Mouse (Mus musculus) heart, embryonic 13.5 days (tissue): ENCODE measurements at regions not wholly inside any gene's neighbourhood (a gene's known extent, or its start where the extent isn't known, plus 50 kb on each side); places are given as distances from the start of the nearest gene placed in this dataset.

ENCODE experiments used
- ATAC-seq: fragments of 200-750 bp; cut with Nextera tagmentation; 2 replicates; pipeline ENCODE4 v1.8.0; 2017; ENCODE audit warnings: moderate TSS enrichment; ENCODE audit not compliant: insufficient number of reproducible peaks, low FRiP score, low TSS enrichment; ENCODE audit errors: extremely low read depth
- H3K27ac ChIP-seq: fragments of 300-500 bp; sonication (generic); replicated peaks from 2 replicates; pipeline ENCODE4 v1.5.1; 2015; ENCODE audit warnings: moderate library complexity, mild to moderate bottlenecking, inconsistent platforms
- H3K27me3 ChIP-seq: fragments of 300-500 bp; sonication (generic); replicated peaks from 2 replicates; pipeline ENCODE4 v1.6.1; 2015; ENCODE audit warnings: mild to moderate bottlenecking, inconsistent platforms
- H3K36me3 ChIP-seq: fragments of 300-500 bp; sonication (generic); 2 replicates; pipeline ENCODE4 v1.6.1; 2015; ENCODE audit warnings: mild to moderate bottlenecking, inconsistent platforms
- H3K4me1 ChIP-seq: fragments of 300-500 bp; sonication (generic); 2 replicates; pipeline ENCODE4 v1.6.1; 2015; ENCODE audit warnings: inconsistent platforms
- H3K4me2 ChIP-seq: fragments of 300-500 bp; sonication (generic); 2 replicates; pipeline ENCODE4 v1.6.1; 2015; ENCODE audit warnings: inconsistent platforms, mild to moderate bottlenecking, moderate library complexity
- H3K4me3 ChIP-seq: fragments of 300-500 bp; sonication (generic); 2 replicates; pipeline ENCODE4 v1.5.1; 2015; ENCODE audit warnings: moderate library complexity, mild to moderate bottlenecking, inconsistent platforms
- H3K9ac ChIP-seq: fragments of 300-500 bp; sonication (generic); 2 replicates; pipeline ENCODE4 v1.6.1; 2015; ENCODE audit warnings: inconsistent platforms, mild to moderate bottlenecking, moderate library complexity
- H3K9me3 ChIP-seq: fragments of 300-500 bp; sonication (generic); 2 replicates; pipeline ENCODE4 v1.6.1; 2016; ENCODE audit warnings: inconsistent platforms
- WGBS: fragments of 180-500 bp; shearing (Covaris S2); methylation state at CpG from one replicate; pipeline ENCODE4 v1.1.7; 2015; ENCODE audit warnings: mixed read lengths; 5-methylcytosine and 5-hydroxymethylcytosine counted together

DNA sequence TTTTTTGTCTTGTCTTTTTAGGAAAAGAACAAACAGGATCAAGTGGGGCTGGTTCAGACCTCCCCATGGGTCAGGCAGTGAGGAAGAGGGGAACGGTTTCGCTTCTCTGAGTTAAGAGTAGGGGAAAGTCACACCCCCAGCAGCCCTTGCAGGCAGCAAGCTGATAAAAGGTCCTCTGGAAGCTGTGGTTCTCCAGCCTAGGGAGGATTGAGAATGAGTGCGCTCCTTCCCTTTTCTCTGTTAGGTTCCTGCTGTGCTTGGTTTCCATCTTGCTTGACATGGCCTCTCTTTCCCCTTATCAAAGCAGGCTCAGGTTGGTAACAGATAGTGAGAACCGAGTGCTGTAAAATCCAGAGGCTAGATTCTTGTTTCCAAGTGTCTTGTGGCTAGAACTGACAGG lies 157.8 kb upstream of the Prdm1 start:
- Histone ChIP-seq H3K4me2 (no peak overlapping the region), H3K27me3 (no peaks in the 10 kb centered on the region), H3K27ac (no peak overlapping the region), H3K9me3 (no peaks in the 10 kb centered on the region), H3K4me1 (no peaks in the 10 kb centered on the region), H3K36me3 (no peaks in the 10 kb centered on the region), H3K4me3 (no peak overlapping the region), H3K9ac (no peak overlapping the region)
- 30% methylated on average over 4 of the region's 4 CpGs for WGBS
- ATAC-seq = no peak

DNA sequence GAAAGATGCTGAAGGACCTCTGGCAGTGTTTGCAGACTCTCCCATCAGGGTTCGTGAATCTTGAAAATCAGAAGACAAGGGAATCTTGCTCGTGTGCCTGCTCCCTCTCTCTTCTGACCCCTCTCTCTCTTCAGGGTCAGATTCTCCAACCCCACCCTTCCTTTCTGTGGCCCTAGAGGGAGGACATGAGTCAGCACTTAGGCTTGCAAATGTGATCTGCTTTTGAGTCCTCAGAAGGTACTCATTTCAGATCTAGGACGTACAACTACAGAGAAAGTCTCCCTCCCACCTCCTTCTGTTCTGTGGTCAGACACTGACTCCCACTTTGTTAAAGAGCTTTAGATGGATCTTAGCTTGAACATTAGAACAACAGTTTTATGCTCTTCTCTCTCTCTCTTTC lies 156.9 kb upstream of the Prdm1 start:
- Histone ChIP-seq H3K36me3 (no peaks in the 10 kb centered on the region), H3K4me1 (no peaks in the 10 kb centered on the region), H3K4me2 (no peak overlapping the region), H3K4me3 (no peak overlapping the region), H3K27me3 (no peaks in the 10 kb centered on the region), H3K9me3 (no peaks in the 10 kb centered on the region), H3K9ac (no peak overlapping the region), H3K27ac (no peak overlapping the region)
- 42% methylated on average over 3 of the region's 3 CpGs for WGBS
- no peak for ATAC-seq

DNA sequence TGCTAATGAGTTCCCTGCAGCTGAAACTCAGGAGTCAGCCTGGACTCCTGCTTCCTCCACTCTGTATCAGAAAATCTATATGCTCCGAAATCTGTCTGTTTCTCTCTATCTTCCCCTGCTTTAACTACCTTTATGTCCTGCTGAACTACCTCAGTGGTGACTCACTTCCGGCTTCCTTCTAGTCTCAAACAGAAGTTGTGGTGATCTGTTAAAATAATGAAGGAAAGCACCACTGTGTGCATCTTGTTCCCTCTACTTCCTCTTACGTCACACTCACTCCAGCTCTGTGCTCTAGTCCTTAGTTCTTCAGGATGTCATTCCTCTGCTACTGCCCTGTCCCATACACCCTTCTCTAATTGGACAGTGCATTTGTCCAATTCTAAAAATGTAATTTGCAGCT lies 148.2 kb upstream of the Prdm1 start:
- ATAC-seq = no peak
- no peak overlapping the region for H3K9ac ChIP-seq
- no peaks in the 10 kb centered on the region for H3K4me1 ChIP-seq
- no peak overlapping the region for H3K4me2 ChIP-seq
- H3K27me3 ChIP-seq = no peaks in the 10 kb centered on the region
- no peak overlapping the region for H3K4me3 ChIP-seq
- H3K9me3 ChIP-seq = no peaks in the 10 kb centered on the region
- WGBS = 73% methylated on average over 3 of the region's 3 CpGs
- no peaks in the 10 kb centered on the region for H3K36me3 ChIP-seq
- H3K27ac ChIP-seq = no peak overlapping the region

DNA sequence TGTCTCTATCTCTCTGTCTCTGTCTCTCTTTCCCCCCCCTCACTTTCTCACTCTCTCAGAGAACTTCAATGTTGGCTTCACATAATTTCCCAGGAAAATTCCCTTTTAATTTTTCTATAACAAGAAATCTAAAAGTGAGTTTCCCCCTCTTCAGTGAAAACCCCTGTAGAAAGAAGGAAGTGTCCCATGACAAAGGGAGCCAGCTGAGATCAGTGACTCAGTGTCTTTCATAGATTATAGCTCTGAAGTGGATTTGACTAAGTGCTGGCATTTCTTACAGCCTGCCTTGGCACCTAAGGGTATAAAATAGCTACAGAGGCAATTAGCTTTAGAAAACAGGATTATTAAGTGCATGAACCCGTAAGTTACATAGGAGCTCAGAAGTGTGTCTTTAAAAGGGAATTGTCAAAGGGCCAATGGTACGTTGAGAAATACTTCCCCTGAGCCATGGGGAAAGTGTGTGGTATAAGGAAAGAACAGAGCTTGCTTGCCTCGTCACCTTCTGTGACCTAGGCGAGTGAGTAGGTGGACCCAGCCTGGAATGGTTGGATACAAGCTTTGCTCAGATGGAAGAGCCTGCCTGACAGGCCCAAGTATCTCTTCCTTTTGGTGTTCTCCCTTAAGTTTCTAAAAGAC lies 137.3 kb upstream of the Prdm1 start:
- H3K36me3 ChIP-seq = no peaks in the 10 kb centered on the region
- H3K4me1 ChIP-seq = no peaks in the 10 kb centered on the region
- no peak overlapping the region for H3K4me3 ChIP-seq
- no peak overlapping the region for H3K4me2 ChIP-seq
- no peaks in the 10 kb centered on the region for H3K9me3 ChIP-seq
- WGBS = 70% methylated on average over 4 of the region's 4 CpGs
- no peak overlapping the region for H3K9ac ChIP-seq
- H3K27ac ChIP-seq = no peak overlapping the region
- H3K27me3 ChIP-seq = no peaks in the 10 kb centered on the region
- no peak for ATAC-seq

DNA sequence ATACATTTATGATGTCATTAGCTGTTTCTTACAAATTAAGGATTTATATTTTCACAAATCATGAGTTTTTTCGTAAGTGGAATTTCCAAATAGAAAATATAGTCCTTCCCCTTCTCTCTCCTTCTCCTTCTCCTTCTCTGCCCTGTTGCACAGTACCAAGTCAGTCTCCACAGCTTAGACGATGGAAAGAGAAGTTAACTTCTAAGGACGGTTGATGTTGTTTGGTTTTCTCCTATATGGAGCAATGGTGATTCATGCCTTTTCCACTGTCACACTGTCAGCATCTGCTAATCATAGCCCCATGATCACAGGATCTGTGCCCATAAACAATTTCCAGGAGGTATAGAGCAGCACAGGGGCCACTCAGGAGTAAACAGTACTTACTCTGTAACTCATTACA lies 131.2 kb upstream of the Prdm1 start:
- 79% methylated on average over 3 of the region's 3 CpGs for WGBS
- Histone ChIP-seq H3K4me3 (no peak overlapping the region), H3K9ac (no peak overlapping the region), H3K4me1 (no peaks in the 10 kb centered on the region), H3K36me3 (no peaks in the 10 kb centered on the region), H3K27ac (no peak overlapping the region), H3K27me3 (no peaks in the 10 kb centered on the region), H3K9me3 (no peaks in the 10 kb centered on the region), H3K4me2 (no peak overlapping the region)
- ATAC-seq = no peak

DNA sequence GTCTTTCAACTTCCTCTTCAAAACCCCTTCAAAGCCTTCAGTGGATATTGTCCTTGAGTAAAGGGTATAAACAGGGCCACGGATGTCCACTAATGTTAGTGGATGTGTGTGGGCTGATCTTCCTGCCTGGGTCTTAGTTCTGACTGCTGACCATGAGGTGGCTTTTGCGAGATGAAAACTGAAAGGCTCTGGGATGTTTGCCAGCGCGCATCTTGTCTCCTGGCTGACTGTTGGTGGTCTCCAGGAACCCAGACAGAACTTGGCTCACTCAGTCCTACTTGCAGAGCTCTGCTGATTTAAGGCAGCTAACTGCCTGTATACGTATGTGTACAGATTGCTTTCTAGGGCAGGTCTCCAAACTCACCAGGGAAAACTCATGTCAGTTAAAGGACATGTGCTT lies 125.5 kb upstream of the Prdm1 start:
- H3K4me2 ChIP-seq = no peak overlapping the region
- no peak overlapping the region for H3K4me3 ChIP-seq
- no peak overlapping the region for H3K9ac ChIP-seq
- no peaks in the 10 kb centered on the region for H3K36me3 ChIP-seq
- 72% methylated on average over 5 of the region's 5 CpGs for WGBS
- H3K27me3 ChIP-seq = no peaks in the 10 kb centered on the region
- H3K4me1 ChIP-seq = no peaks in the 10 kb centered on the region
- no peaks in the 10 kb centered on the region for H3K9me3 ChIP-seq
- ATAC-seq = no peak
- no peak overlapping the region for H3K27ac ChIP-seq

DNA sequence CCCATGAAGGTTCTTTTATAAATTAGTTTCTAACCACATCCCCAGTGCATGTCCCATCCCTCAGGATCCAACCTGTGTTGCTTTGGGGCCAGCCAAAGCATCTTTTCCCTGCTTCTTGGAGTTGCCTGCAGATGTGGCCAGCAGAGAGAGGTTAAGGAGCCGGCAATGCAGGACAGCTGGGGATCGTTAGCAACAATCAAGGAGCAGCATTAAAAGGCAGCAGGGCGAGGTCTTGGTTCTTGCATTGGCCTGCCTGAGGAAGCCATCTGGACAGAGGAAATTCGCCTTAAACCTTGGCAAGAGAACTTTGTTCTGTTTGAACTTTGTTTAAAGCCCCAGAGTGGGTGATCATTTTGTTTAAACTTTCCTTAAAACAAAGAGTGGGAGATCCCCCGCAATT lies 118.7 kb upstream of the Prdm1 start:
- Histone ChIP-seq H3K36me3 (no peaks in the 10 kb centered on the region), H3K4me3 (no peak overlapping the region), H3K9me3 (no peaks in the 10 kb centered on the region), H3K27ac (no peak overlapping the region), H3K9ac (no peak overlapping the region), H3K4me2 (no peak overlapping the region), H3K27me3 (no peaks in the 10 kb centered on the region), H3K4me1 (no peaks in the 10 kb centered on the region)
- no peak for ATAC-seq
- 41% methylated on average over 5 of the region's 5 CpGs for WGBS

DNA sequence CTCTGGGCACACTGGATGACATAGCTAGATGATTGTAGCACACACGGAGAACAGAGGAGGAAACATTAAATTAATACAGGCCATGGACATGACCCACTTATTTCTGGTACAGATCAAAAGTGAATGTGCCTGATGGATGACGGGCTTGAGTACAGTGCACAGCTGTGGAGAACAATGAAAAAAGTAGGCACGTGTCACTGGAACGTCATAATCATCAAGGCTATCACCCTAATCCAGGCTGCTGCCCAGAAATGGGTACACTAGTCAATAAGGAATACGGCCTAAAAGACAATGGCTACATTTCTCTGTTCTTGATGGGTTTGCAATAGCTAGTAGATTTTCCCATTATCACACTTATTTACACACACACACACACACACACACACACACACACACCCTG lies 118.3 kb upstream of the Prdm1 start:
- Histone ChIP-seq H3K4me2 (no peak overlapping the region), H3K27me3 (no peaks in the 10 kb centered on the region), H3K27ac (no peak overlapping the region), H3K9ac (no peak overlapping the region), H3K4me3 (no peak overlapping the region), H3K4me1 (no peaks in the 10 kb centered on the region), H3K9me3 (no peaks in the 10 kb centered on the region), H3K36me3 (no peaks in the 10 kb centered on the region)
- no peak for ATAC-seq
- 76% methylated on average over 5 of the region's 5 CpGs for WGBS

DNA sequence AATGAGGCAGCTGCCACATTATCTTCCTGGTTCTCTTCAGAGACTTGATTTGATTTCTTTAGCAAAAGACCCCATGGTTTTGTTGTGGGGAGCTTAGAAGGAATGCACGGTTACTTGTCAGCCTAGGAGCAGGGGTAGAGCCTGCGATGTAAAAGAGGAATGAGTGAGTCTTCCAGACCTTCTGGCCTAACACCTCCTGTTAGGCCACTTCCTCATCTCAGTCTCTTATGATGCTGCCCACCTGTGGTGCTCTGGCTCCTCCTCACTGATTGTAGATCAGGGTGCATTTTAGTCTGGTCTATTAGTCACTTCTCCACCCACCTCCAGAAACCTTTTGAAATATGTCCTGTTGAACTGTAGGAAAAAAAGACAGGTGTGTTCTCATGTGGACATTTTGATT lies 113.3 kb upstream of the Prdm1 start:
- no peak overlapping the region for H3K27ac ChIP-seq
- no peak for ATAC-seq
- no peaks in the 10 kb centered on the region for H3K4me1 ChIP-seq
- no peaks in the 10 kb centered on the region for H3K9me3 ChIP-seq
- no peak overlapping the region for H3K4me3 ChIP-seq
- no peaks in the 10 kb centered on the region for H3K27me3 ChIP-seq
- no peak overlapping the region for H3K9ac ChIP-seq
- 85% methylated on average over 2 of the region's 2 CpGs for WGBS
- H3K4me2 ChIP-seq = no peak overlapping the region
- H3K36me3 ChIP-seq = no peaks in the 10 kb centered on the region

DNA sequence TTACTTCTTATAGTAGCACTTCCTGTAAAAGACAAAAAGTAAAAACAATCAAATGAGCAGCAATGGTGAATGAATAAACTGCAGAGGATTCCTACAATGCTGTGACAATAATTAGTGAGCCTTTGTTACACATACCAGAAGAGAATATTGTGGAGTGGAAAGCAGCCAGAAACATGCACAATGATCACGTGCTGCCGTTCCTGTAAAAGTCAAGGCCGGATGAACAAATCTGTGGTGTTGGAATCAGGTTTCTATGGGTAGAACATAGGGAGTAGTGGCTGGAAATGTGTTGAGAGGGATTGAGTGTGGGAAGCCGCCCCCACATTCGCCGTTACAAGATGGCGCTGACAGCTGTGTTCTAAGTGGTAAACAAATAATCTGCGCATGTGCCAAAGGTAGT lies 112.3 kb upstream of the Prdm1 start:
- no peak overlapping the region for H3K4me2 ChIP-seq
- no peaks in the 10 kb centered on the region for H3K36me3 ChIP-seq
- H3K27me3 ChIP-seq = no peaks in the 10 kb centered on the region
- no peak overlapping the region for H3K27ac ChIP-seq
- H3K9me3 ChIP-seq = no peaks in the 10 kb centered on the region
- ATAC-seq = no peak
- no peak overlapping the region for H3K4me3 ChIP-seq
- H3K9ac ChIP-seq = no peak overlapping the region
- 89% methylated on average over 8 of the region's 8 CpGs for WGBS
- no peaks in the 10 kb centered on the region for H3K4me1 ChIP-seq

DNA sequence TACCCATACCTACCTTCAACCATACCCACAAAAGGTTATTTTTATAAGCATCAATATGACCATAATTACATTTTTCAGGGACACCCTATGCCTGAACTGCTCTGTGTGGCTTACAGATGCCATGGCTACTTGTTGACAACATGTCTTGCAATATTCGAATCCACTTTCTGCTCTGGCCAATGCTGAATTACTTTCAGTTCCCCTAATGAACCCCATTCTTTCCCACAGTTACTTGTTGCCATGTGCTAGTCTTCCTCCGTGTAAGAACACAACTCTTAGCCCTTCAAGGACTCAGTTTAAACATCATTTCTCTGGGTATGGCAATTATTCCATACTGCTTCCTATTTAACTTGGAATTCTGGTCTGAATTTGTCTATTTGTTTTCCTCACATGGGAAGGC lies 110.4 kb upstream of the Prdm1 start:
- Histone ChIP-seq H3K36me3 (no peaks in the 10 kb centered on the region), H3K27me3 (no peaks in the 10 kb centered on the region), H3K9ac (no peak overlapping the region), H3K4me1 (0 out of 2 replicates have a peak, but pooled peaks cover 2% of the 10 kb centered on the region), H3K4me2 (no peak overlapping the region), H3K4me3 (no peak overlapping the region), H3K27ac (no peak overlapping the region), H3K9me3 (no peaks in the 10 kb centered on the region)
- no peak for ATAC-seq
- 77% methylated on average over 2 of the region's 2 CpGs for WGBS

DNA sequence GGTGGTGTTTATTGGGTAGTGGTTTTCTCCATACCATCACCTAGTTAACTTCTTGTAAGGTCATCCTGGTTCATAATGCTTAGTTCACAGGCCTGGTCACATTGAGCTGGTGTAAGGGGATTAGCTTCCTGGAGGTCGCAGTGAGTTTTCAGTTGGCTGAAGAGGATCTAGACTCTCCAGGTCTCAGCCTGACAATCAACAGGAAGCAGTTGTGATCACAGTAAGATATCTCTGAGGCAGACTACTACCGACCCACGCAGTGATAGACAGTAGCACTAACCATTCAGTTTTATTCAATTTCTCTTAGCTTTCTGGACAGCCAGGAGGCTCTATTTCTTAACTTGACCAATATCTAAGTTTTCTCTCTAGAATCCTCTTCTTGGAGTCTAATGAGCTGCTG lies 108.5 kb upstream of the Prdm1 start:
- H3K4me1 ChIP-seq = 0 out of 2 replicates have a peak, but pooled peaks cover 2% of the 10 kb centered on the region
- 45% methylated on average over 3 of the region's 3 CpGs for WGBS
- H3K36me3 ChIP-seq = no peaks in the 10 kb centered on the region
- H3K9me3 ChIP-seq = no peaks in the 10 kb centered on the region
- no peak overlapping the region for H3K4me2 ChIP-seq
- ATAC-seq = no peak
- H3K27me3 ChIP-seq = no peaks in the 10 kb centered on the region
- no peak overlapping the region for H3K9ac ChIP-seq
- H3K4me3 ChIP-seq = no peak overlapping the region
- H3K27ac ChIP-seq = no peak overlapping the region
